Mouse (Mus musculus) C2C12 (cell line): ENCODE results near the gene Hdac4.

Experiments
- CTCF ChIP-seq: IDR thresholded peaks from one replicate; pipeline ENCODE4 v1.5.1; 2011; ENCODE audit not compliant: control insufficient read depth, insufficient read depth, insufficient read length
- MYOD1 ChIP-seq: IDR thresholded peaks from one replicate; pipeline ENCODE4 v1.6.1; 2011; ENCODE audit warnings: low read depth; ENCODE audit not compliant: control insufficient read depth, insufficient read length
- MYOG ChIP-seq: IDR thresholded peaks from one replicate; pipeline ENCODE4 v1.6.1; 2011; ENCODE audit not compliant: control insufficient read depth, insufficient read length; ENCODE audit errors: extremely low read depth

- TF ChIP-seq MYOG, result no peak
- no peak for TF ChIP-seq CTCF
- TF ChIP-seq MYOD1, result no peak
Observed at GRCm38 (mm10) chr1:92098456-92098855, 97.0 kb downstream of the Hdac4 start.
